Mouse (Mus musculus) monocyte, adult 2 months (primary cell): ENCODE data around the gene Mbnl1.

Experiments
- DNase-seq, 2 experiments: peaks; one replicate each; pipeline ENCODE4 v3.0.0; 2022; ENCODE audit warnings: low spot score in 2 of 2, low read depth in 1 of 2

Mbnl1 gene

GRCm38 (mm10) chr3:60516054-60516674, 43.5 kb downstream of the Mbnl1 start:
- peak in 1 of 2 experiments; percentile 65 for DNase-seq

- DNase-seq, result no peak
These were observed 44.7 kb downstream of the Mbnl1 start for GRCm38 (mm10) chr3:60517234-60517787.

GRCm38 (mm10) chr3:60519337-60519736, 46.7 kb downstream of the Mbnl1 start:
- DNase-seq, result no peak

- no peak for DNase-seq
These were observed 51.5 kb downstream of the Mbnl1 start for GRCm38 (mm10) chr3:60524127-60524526.

GRCm38 (mm10) chr3:60531286-60531685, 58.7 kb downstream of the Mbnl1 start:
- no peak for DNase-seq

- no peak for DNase-seq
These were observed 59.2 kb downstream of the Mbnl1 start for GRCm38 (mm10) chr3:60531826-60532225.

- DNase-seq, result no peak
These were observed 62.6 kb downstream of the Mbnl1 start for GRCm38 (mm10) chr3:60535224-60535623.

GRCm38 (mm10) chr3:60537063-60537462, 64.4 kb downstream of the Mbnl1 start:
- no peak for DNase-seq

- no peak for DNase-seq
These were observed 65.8 kb downstream of the Mbnl1 start for GRCm38 (mm10) chr3:60538214-60538971.

- DNase-seq, result no peak
These were observed 68.5 kb downstream of the Mbnl1 start for GRCm38 (mm10) chr3:60541121-60541520.

- no peak for DNase-seq
These were observed 73.6 kb downstream of the Mbnl1 start for GRCm38 (mm10) chr3:60546196-60546595.

- no peak for DNase-seq
These were observed 74.3 kb downstream of the Mbnl1 start for GRCm38 (mm10) chr3:60546904-60547303.

GRCm38 (mm10) chr3:60550492-60550891, 77.9 kb downstream of the Mbnl1 start:
- no peak for DNase-seq

- no peak for DNase-seq
These were observed 79.0 kb downstream of the Mbnl1 start for GRCm38 (mm10) chr3:60551650-60552049.

- no peak for DNase-seq
These were observed 80.4 kb downstream of the Mbnl1 start for GRCm38 (mm10) chr3:60553011-60553410.

- no peak for DNase-seq
These were observed 84.0 kb downstream of the Mbnl1 start for GRCm38 (mm10) chr3:60556596-60556995.

GRCm38 (mm10) chr3:60558252-60558862, 85.7 kb downstream of the Mbnl1 start:
- DNase-seq, result no peak

GRCm38 (mm10) chr3:60559762-60560161, 87.1 kb downstream of the Mbnl1 start:
- DNase-seq, result no peak

GRCm38 (mm10) chr3:60563529-60564243, 91.1 kb downstream of the Mbnl1 start:
- no peak for DNase-seq

- DNase-seq, result no peak
These were observed 91.6 kb downstream of the Mbnl1 start for GRCm38 (mm10) chr3:60564244-60564643.

- DNase-seq, result no peak
These were observed 92.6 kb downstream of the Mbnl1 start for GRCm38 (mm10) chr3:60565204-60565603.
